Mouse (Mus musculus): Measurements from ENCODE around the gene Spa17.

DNA sequence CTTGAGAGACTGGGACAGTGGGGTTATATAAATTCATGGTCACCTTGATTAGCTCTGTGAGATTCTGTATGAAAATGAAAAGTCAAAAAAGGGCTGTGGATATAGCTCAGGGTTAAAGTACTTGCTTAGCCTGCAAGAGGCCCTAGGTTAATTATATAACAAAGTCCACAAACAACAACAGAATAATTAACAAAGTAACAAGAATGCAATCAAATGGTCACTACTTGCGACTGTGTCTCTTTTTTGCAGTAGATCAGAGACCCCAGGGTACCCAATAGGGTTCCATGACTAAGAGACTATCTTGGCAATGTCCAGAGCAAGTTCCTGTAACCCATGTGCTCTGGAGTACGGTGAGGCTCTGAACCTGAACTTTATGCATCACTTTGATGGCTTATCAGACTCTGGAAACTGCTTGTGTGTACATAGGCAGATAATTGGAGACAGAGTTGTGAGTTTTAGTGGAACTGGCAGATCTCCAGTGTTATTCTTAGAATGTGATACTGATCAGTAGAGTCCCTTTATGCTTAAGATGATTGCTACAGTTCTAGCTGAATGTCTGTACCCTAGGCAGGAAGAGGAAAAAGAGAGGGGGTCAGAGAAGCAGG, 44.2 kb downstream of the Spa17 start:
- TF ChIP-seq CTCF (IDR thresholded peaks at IDR 0.05; ENCODE audit: low read depth) (no peak), EP300 (IDR thresholded peaks at IDR 0.05; ENCODE audit: low read depth) (peak; percentile 15; the same call in 1 of the 2 replicates)
